Mouse (Mus musculus) layer of hippocampus, postnatal 10 days (tissue): Measurements from ENCODE around the gene Gm42417. TPM values are rescaled to one million over a fixed set of nuclear protein-coding genes. Genes with fewer than 3 reads are reported as not detected.
A peak's percentile ranks its signal among the peaks of the same experiment; 100 is the strongest.

Experiments used
- DNase-seq, 2 experiments: peaks; one replicate each; pipeline ENCODE4 v3.0.0; 2021; ENCODE audit warnings: low spot score in 2 of 2
- long read RNA-seq: library from polyadenylated mRNA; stranded (forward); transcript quantifications from one replicate; pipeline ENCODE4 v2.0.0, GENCODE M21; 2023
- total RNA-seq, 2 experiments: library from RNA; stranded (reverse); gene quantifications; 2 replicates each; pipeline ENCODE4 v1.2.3; 2021

Gene Gm42417
- total RNA-seq: under 1 TPM in 1 of 2 experiments, not detected in 1; 0.18 TPM
- long read RNA-seq: 0 reads

DNA sequence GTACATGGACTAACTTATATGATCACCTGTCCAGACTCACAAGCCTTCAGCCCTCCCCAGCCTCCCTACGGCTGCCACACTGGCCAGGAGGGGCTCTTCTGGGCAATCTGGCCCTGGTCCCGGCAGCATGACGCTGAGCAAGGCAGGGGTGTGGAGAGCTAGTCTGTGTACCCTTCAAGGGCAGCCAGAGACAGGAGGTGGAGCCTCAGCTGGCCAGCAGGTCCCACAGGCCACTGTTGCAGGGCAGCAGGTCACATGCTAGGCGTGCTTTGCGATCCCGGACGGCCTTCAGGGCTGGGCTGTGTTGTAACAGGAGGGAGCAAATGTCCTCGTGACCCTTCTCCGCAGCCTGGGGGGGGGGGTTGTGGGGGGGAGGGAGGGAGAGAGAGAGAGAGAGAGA is at the start of gene Gm42417:
Gene Gm42417, minus strand, starts transcription at position 244 of the 400 bp plus-strand sequence.
- DNase-seq: no peak

DNA sequence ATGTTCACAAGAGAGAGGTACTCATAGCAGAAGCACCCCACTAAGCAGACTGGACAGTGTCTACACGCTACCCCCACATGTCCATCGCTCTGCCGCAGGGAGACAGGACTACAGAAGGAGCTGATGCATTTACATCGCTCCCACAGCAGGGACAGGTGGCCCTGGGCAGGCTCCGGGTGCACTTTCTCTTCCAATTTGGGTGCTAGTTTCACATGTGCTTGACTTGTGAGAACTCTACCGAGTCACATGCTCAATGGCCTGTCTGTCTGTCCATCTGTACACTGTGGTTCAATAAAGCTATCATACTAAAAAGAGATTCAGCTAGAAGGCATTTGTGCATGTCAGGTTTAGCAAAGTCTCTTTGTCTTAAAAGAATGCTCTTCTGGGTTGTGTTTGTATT is 48.6 kb upstream of the Gm42417 start:
- no peak for DNase-seq

DNA sequence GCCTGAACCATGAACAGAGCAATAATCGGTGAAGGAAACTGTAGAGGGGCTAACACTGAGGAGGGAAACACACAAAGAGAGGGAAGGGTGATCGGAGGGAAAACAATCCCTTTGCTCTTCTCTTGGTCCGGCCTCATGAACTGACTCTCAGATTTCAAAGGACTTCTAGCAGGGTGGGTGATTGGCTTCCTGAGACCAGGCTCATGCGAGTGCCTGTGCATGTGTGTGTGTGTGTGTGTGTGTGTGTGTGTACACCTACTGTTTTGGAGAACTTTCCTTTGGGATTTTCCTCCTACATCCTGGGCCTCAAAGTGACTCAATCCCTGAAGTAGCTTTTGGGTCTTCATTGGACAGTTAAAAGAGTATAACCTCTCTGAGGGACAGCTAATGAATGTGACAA is 47.1 kb upstream of the Gm42417 start:
- DNase-seq: no peak

DNA sequence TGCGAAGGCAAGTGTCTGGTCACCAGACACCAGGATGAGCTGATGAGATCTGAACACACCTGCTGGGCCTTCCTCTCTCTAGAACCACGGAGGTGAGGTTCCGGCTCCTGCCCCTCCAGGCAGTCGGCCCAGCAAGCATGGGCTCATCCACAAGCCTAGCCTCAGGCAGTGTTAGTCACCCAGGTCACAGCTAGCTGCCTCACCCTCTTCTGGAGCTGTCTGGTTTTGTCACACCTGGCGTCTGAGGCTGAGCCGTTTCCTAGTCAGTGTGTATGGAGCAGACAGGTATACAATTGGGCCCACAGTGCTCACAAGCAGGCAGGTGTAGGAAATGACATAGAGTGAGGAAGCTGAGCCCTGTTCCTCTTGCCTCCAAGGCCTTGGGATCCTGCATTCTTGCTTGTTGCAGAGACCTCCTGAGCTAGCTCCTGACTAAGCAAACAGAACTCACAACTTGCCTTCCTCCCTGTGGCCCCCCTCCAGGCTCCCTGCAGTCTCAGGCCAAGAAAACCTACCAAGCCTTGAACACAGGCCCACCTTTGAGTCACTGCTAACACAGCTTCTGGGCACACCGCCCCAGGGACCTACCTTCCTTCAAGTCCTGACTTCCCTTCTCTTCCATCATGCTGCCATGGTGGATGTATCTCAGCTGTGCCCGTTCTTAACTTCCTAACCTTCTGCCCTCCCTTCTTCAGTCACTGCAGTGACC is 44.3 kb upstream of the Gm42417 start:
- no peak for DNase-seq

DNA sequence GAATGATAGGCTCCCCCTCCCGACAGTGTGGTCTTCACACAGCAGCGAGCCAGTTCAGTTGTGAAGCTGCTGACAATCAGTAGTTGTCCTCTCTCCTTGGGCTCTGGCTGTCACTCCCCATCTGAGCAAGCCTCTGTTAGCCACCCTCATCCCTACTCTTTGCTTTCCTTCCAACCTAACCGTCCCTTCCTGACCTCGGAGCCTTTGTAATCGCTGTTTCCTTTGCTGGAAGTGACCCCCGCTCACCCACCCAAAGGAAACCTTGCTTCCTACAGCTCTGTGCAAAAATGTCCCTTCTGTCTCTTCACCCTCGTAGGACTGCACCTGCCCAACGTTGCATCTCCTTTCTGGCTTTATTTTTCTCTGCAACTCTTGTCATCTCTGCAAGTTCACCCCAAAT is 43.0 kb upstream of the Gm42417 start:
- no peak for DNase-seq

DNA sequence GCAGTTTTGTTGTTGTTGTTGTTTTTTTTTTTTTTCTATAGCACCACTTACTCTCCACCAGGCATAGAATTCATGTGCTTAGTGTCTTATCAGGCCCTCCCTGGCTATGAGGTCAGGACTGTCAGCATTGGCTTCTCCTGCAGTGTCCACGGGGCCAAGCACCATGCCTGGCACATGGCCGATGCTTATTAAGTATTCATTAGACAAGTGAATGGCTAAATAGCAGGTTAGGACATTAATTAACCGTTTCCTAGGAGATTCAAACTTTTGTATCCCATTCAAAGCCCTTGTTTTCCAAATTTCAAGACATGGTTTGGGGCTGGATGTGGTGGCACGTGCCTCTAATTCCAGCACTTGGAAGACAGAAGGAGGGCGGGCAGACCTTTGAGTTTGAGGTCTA is 42.0 kb upstream of the Gm42417 start:
- no peak for DNase-seq

DNA sequence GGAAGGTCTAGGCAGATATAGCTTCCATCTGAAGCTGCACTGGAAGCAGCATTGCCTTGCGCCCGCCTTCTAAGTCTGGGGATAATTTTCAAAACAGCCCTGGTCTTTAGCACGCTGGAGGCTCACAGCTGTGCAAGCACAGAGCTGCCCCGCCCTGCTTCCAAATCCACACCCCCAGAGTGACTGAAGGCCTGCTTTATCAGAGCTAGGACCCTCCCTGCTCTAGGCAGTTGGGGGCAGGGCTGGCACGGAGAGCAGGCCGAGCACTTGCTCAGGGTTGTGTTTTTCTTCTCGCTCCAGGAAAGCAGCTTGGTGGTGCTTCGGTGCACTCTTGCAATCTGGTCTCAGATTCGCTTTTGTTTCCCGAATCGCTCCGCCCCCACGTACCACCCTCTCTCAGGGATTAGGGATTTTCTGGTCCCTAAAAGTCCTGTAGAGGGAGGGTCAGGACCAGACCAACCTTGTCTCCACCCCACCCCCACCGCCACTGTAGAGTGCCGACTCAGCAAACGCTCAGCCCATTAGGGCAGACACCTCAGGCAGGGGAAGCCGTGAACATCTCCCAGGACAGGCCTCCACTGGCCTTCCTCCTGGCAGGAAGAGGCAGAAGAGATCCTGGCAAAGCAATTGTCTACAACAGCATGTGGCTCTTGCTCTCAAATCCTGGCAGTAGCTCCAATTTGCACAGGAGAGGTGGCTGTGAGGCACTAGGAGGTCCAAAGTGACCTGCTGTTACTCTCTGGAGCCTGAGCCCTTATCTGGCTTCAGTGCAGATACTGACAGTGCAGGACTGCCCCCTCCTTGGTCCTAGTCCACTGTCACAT is 41.4 kb upstream of the Gm42417 start:
- peak; percentile 56 to 69 for DNase-seq

DNA sequence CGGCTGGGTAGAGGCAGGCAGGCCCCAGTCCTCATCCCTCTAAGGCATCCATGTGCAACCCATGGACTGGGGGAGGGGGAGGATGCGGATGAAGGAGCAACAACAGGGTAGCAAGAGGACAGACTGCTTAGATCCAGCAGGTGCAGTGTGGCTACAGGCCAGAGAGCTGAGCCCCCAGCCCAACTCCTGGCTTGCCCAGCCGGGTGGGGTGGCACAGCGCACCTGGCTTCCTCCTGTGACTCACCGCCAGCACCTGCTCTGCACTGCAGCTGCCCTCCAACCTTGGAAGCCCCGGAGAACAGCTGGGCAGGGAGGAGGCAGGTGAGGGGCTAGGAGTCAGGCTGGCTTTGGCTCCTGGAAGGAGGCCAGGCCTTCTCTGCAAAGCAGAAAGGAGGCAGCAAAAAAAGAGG is 40.8 kb upstream of the Gm42417 start:
- peak; percentile 20 to 26 for DNase-seq

DNA sequence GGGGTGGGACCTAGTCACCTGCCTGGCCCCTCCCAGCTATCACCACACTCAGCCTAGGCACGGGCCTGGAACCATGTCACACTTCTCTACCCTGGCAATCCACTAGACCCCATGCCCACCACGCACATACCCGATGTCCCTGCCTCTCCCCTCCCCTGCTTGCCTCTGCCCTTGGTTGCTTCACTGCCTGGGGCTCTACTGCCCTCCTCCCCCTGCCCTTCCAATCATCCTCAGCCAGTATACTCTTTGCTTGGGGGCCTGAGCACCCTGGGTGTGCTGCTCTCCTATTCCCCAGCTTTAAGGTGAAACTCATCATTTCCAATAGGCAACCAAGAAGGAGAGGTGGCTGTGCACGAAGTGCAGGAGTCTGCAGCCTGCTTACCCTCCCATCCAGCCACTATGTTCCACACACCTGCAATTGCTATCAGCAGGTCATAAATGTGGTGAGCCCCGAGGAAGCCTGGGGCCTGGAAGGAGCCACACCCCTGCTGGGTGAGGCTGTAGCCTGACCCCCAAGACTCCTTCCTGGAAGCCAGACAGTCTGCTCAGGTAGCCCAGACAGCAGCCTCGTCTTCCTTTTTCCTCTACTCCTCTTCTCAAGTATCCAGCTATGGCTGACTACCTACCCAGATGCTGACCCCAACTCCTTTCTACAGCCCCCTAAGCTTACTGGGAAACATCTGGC is 37.9 kb upstream of the Gm42417 start:
- no peak for DNase-seq

GRCm38 (mm10) chr1:36575347-36575746 is 36.1 kb upstream of the Gm42417 start:
- DNase-seq: no peak

GRCm38 (mm10) chr1:36574196-36574955 is 35.1 kb upstream of the Gm42417 start:
- DNase-seq: no peak

GRCm38 (mm10) chr1:36573524-36573923 is 34.3 kb upstream of the Gm42417 start:
- no peak for DNase-seq

DNA sequence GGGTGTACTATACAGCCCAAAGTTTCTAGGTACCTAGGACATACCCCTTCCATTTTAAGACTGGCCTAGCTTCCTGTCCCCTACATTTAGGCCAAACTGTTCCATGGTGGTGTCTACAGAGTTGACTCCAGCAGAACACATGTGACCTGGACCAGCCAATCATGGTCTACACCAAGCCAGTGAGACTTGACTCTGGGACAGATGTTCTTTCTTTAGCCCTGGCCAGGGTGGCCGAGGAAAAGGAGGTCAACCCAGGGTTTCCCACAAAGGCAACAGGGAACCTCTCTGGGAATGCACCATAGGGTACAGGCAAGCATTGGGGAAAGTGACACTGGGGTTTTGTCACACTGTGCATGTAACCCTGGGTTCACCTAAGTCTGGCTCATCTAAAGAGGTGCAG is 33.5 kb upstream of the Gm42417 start:
- no peak for DNase-seq

- DNase-seq: no peak
Observed at GRCm38 (mm10) chr1:36572140-36572700, 33.0 kb upstream of the Gm42417 start.

DNA sequence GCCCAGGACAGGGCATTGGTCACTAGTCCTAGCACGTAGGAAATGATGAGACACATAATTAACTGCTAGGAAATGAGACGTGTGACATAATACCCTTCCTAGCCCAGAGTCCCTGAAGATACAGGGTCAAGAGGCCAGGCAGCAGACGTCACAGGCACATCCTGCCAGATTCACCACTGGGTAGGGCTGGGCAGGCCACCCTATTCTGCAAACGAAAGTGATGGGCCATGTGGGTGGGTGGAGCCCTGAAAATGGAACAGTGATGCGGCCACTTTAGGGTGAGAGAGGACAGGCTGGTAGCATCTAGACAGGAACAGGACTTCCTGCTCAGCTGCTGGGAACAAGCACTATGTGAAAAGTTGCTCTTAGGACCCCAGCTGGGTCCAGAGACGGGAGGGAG is 32.4 kb upstream of the Gm42417 start:
- DNase-seq: no peak

GRCm38 (mm10) chr1:36570320-36570719 is 31.1 kb upstream of the Gm42417 start:
- DNase-seq: no peak

- no peak for DNase-seq
Observed at GRCm38 (mm10) chr1:36569694-36570276, 30.6 kb upstream of the Gm42417 start.

GRCm38 (mm10) chr1:36568776-36569175 is 29.5 kb upstream of the Gm42417 start:
- no peak for DNase-seq

DNA sequence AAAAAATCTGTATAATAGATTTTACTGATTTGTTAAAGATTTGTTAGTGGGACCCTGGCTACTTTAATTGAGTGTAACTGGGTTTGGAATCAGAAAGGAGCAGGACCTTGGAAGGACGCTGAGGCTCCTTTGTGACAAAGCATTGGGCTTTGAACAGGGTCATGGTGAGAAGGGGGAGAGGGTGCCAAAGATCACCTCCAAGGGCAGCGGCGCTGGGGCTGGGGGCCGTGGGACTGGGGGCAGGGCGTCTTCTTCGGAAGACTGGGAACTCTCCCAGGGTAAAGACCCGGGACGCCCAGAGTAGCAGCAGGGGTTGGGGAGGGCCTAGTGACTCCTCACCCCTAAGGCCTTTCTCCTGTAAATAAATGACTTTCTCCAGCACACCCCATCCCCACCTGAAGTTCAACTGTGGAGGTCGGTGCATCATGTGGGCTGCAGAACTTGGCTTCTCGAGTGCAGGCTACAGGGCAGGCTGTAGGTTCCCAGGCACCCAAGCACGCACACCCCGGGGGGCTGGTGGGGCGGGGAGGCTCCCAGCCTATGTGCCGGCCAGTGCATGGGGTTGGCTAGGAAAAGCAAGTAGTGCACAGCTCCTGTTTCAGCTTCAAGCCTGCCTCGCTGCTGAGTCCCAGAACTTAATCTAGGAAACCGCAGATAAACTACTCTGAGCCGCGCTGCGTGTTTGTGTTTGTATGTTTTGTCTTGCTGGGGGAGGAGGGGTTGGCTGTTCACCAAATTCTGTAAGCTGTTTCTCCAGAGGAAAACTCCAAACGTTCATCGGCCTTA is 28.8 kb upstream of the Gm42417 start:
- no peak for DNase-seq

DNA sequence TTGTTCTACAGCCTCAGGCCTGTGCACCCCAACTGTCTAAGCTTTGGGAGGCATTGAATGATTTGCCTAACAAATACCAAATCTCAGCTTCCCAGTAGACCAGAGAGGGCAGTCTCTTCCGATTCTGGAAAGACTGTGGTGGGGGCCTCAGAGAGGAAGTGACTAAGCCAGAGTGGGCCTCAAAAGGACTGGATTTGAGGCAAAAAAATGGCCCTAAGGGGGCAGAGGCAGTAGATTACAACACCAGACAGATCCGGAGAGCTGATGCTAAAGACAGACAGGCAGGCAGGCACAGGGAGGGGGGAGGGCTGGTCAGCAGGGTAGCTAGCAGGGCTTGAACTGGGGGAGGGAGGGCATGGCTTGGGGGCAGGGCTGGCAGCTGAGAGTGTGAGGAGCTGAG is 27.2 kb upstream of the Gm42417 start:
- DNase-seq: no peak
